Mouse (Mus musculus) adrenal gland (tissue): ENCODE measurements at regions not wholly inside any gene's neighbourhood (a gene's known extent, or its start where the extent isn't known, plus 50 kb on each side); places are given as distances from the start of the nearest gene placed in this dataset.
"Not testable (repeated sequence)": the region's sequence is repeated elsewhere in the genome, so short reads cannot be mapped to it uniquely, and the experiment has no call there.

Source experiments
- intact Hi-C: fragments of 180-260 bp; cut with DNase I; formaldehyde crosslinking; loops from one replicate; pipeline ENCODE4 v1.15.1; 2025

DNA sequence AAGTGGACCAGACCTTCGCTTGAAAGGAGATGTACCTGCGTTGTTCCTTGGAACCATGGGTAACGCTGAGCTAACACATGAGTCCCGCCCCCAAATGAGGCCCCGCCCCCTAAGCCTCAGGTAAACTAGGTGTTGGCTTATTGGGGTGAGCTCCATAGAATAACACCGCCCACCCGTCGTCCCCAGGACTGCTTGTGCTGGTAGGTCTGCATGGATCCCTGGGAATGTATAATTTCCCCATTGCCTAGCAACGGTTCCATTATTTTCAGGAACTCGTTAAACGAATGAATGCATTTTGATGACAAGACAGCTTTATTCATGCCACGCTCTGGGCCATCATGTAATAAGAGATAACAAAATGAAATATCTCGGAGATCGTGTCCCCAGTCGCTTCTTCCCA, 161.0 kb upstream of the Trpc7 start:
- intact Hi-C loops: no loop called here

DNA sequence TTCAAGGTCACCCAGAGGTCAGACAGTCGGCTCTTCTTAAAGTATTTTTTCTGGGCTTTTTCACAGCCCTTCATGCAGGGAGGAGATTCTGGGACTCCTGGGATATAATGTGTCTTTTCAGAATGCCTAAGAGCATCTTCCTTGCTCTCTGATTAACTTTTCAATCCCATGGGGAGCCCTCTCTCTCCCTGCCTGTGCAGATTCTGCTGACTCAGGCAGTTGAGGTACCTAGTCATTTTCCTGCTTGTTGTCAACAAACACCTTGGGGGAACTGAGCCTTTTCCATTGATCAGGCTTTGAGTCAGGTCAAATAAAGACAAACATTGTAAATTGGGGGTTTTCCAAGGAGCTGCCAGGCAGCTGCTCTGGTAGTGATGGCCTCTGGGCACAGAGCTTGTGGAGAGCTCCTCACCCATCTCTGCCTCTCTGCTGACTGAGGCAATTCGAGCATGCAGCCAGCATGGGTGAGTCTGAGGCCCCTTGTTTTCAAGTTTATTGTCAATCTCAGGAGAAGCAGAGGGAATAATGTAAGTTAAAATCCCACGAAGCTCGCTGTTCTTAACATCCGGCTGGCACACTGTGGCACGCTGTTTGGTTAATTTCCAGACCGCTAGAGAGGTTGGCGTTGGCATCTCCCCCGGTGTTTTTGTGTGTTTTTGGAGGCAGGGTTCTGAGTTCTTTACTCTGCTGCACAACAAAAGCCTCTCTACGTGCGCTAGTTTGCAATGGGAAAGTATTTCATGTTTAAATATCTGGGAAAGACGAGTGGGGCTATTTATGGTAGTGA, 159.8 kb upstream of the Trpc7 start:
- intact Hi-C loops: no loop called here

DNA sequence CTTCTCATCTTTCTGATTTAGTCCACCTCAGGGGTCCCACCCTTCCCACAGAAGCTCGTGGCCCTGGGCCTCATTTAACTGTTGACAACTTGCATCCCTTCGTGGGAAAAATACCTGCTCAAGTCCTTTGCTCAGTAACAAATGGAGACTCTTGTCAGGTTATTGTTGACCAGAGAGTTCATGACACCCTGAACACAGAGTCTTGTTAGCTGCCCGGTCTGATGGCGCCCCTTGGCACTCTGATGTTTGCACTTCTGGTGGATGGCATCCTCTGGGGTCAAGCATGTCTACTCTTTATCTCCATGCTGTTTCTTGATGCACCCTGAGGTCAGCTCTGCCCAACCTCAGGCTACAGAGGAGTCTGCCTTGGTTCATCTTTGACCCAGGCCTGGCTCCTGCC, 157.6 kb upstream of the Trpc7 start:
- intact Hi-C loops: no loop called here

DNA sequence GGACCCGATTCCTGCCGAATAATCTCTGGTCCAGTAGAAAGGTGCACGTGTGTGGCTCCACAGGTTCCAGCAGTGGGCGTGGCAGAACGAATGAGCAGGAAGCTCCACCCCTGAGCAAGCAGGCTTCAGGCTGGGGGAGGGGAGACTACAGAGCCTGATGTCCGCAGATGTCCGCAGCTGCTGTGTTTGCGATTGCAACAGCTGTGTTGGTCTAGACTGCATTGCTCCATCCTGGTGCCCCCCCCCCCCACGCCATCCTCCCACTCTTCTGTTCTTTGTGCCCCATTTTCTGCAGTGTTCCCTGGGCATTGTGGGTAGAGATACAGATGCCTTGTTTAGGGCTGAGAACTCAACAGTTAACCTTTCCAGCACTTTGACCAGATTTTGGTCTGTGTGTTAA, 150.3 kb upstream of the Trpc7 start:
- intact Hi-C loops: not testable (repeated sequence)

DNA sequence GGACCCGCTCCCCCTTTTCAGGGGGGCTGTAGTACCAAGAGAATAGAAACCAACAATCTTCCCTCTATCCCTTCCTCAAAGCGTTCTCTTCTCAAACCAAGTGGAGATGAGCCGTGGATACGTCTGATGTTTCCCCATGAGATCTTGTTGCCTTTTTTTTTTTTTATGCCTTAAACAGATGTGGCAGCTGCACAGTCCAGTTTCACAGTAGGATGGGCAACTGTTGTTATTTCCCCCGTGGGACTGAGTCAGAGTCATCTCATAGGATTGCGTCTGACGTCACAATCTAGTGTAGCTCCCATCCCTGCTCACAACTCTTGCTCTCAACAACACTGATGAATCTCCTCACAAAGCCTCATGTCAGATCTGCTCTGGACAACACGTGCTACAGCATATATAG, 148.7 kb upstream of the Trpc7 start:
- intact Hi-C loops: no loop called here

DNA sequence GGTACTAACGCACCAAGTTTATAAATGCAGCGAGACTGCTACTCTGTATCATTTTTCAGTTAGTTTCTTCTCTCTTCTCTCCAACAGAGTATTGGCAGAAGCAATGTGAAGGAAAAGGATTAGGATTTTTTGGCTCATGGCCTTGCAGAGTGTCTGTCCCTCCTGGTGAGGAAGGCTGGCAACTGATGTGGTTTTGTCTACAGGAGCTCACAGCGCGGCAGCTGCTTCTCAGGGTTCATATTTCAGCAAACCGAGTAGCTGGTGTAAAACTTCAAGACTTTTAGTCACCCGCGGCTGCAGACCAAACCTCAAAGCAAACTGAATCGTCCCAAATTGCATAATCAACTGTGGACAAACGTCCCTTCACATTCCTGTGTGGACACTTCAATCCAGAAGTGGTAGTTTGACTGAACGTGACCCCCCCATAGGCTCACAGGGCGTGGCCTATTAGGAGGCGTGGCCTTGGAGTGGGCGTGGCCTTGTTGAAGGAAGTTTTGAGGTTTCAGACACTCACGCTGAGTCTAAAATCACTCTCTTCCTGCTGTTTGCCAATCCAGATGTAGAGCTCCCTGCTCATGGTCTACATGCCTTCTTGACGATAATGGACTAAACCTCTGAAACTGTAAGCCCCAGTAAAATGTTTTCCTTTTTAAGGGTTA, 147.7 kb upstream of the Trpc7 start:
- intact Hi-C loops: no loop called here

DNA sequence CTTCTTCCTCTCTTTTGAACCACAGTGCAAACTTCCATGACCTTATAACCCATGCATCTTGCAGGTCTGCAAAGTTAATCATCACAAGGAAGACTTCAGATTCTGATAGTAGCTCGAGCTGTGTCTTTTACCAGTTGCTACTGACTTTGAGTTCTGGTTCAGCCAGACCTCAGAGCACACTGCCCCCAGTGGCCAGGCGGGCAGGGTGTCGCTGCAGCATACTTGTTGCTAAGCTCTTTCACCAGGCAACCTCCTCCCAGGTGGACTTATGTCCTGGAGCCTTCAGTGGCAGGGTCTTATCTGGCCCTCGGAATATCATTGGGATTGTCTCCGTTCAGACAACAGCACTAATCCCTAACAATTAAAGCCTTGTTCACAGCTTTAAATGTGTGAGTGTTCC, 146.7 kb upstream of the Trpc7 start:
- intact Hi-C loops: no loop called here

DNA sequence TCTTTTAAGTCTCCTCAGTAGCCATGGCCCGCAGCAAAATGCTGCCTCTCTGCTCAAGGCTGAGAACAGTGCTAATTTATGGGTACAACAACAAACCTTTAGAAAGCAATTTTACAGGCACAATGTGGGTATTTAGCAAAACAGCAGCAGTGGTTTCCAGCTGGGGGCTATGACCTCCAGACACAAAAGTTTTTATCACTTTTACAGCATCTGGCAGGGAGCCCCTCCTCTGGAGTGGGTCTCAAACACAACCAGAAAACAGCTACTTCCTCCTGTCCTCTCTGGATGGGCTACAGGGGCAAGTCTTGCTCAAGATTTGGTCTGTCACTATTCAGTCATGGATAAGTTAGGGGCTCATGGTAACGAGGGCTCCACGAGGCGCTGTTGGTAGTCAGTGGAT, 137.1 kb upstream of the Trpc7 start:
- intact Hi-C loops: no loop called here

DNA sequence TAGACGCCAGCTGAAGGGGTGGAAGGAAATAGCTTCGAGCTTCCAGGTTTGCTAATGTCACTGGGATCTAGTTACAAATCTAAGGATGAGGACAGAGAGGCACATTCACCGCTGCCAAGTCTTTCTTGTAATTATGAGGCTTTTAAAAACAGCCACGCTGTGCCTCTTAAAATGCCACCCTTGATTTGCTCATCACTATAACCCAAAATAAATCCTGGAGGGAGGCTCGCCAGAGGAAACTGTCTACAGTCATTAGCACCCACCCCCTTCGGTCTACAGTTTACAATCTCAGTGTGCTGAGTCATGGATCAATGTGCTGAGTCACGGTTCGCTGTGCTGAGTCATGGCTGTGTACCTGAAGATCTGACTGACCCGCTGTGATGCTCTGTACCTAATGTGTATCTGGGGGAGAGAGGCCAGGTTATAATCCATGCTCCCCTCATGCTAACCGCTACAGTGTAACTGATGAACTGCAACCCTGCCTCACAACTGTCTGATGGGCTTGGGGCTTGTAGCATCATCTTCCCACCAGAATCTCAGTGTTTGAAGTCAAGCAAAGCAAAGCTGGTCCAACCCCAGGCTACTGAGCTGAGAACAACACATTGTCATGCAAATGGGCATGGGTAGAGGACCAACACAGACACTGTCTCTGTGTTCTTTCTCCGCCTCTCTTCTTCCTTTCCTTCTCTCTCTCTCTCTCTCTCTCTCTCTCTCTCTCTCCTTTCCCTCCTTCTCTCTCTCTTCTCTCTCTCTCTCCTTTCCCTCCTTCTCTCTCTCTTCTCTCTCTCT, 122.0 kb upstream of the Trpc7 start:
- intact Hi-C loops: no loop called here

DNA sequence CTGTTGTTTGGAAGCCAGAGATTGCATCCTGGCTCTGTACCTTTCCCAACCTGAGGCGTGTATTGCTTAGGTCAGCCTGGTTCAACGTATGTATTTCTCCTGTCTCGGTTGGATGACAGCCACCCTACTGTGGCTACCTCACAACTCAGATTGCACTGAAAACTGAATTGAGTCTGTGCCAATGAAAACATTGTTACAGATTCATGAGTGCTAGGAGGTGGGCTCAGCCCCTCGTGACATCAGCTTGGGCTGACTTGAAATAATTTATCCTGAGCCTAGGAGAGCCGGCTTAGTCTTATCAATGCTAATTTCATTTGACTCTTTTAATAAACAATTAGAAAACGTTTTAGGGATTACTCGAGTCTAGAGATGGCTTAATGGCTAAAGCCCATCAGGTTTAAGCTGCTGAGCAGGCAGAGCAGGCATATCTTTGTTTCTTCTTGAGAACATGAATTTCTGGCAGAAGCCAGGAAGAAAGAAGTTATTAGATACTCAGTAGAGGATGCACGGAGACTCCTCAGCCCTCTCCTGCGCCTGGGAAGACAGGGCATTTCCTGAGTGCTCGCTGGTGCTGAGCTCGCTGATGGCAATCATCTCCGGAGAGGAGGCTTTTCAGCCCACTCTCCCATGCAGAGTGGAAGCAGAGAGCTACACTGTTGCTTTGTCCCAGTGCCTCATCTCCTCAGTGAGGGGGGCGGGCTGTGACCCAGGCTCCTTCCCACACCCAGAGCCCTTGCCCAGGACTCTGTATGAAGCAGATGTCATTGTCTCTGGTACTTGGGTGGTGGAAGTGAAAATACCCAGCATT, 120.9 kb upstream of the Trpc7 start:
- intact Hi-C loops: no loop called here

DNA sequence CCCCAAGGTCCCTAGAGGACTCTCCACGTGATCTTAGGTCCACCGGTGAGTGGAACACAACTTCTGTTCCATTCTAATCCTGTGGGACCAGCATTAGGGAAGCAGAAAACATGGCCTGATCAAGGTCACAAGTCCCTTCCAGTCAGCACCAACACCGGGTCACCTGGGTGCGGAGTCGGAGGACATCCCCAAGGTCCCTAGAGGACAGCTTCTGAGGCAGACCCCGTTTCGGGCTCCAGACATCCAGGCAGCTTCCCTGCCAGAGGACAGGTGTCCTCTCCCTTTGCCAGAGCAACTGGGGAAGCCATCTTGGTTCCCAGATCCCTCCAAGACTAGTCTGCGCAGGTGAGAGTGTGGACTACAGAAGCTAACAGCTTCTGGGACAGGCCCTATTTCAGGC, 111.4 kb upstream of the Trpc7 start:
- intact Hi-C loops: not testable (repeated sequence)

DNA sequence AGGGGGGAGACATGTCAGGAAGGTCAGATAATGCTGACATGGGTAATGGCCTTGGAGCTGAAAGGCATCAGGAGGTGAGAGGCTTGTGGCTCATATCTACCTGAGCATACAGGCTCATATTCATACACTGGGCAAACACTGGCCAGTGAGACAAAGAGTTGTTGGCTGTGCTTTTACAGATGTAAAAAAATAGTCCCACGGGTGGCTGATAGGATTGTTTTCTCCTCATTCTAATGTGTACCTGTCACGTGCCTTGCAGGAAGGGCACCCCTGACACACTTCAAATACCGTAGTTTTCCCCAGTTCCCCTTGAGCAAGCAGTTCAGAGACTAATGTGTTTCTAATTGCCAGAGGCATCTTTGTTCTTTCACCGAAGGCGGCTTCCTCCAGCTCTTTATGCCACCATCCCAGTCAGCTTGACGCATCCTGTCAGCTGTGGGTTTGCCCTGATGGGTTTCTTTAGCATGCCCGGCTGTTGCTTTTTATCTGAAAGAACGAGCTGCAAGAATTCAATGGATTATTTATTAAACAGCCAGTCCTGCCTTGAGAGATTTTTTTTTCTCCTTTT, 107.9 kb upstream of the Trpc7 start:
- intact Hi-C loops: no loop called here

DNA sequence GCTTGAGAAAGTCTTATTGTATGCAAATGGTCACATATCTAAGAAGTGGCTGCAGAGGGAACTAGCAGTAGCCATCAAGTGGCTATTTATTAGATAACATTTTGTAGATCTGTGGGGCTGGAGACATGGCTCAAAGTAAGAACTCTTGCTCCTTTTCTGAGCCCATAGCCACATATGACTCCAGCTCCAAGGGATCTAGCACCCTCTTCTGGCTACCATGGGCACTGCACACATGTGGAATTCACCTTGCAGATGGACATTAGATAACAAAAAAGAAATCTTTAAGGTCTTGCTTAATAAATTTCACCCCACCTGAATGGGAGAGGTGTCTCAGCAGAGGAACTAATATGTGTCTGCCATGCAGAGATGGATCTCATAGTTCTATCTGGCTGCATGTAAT, 96.2 kb upstream of the Trpc7 start:
- intact Hi-C loops: no loop called here

DNA sequence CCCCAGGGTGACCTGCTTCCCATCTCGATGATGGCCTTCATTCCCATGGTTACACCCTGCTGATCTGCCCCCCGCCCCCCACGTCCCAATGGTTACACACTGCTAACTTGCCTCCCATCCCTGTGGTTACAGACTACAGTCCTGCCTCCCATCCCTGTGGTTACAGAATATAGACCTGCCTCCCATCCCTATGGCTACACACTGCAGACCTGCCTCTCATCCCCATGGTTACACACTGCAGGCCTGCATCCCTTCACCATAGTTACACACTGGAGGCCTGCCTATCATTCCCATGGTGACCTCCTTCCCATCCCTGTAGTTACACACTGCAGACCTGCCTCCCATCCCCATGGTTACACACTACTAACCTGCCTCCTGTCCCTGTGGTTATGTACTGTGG, 78.3 kb upstream of the Trpc7 start:
- intact Hi-C loops: no loop called here

DNA sequence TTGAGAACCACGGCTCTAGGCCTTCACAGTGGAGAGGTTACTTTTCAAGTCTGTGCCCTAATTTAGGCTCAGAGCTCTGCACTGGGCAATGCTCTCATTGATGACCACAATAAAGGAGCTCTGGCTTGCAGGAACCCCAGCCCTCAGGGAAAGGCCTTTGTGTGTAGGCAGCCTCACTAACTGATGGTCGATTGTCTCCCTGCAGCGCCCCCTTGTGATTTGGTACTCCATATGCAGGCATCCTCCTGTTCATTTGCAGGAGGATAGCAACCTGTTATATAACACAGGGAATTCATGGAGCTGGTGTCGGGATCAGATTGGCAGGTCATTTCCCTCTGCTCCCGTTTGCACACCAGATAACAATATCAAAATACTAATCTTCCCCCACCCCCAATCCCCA, 59.6 kb upstream of the Trpc7 start:
- intact Hi-C loops: no loop called here

DNA sequence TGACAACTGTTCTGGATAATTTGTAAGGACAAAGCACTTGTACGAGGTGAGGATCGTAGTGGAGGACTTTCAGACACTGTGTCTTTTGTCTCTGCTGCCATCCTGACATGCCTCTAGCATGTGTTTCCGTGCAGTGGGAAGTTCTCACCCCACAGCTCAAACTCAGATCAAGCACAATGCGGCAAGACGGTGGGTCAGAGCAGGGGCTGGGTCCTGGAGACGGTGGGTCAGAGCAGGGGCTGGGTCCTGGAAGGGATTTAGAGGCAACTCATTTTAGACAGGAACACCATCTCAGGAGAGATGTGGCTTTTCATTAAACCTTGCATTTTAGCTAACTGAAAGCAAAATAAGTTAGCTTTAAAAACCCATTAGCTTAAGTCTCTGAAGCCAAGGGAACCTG, 52.3 kb upstream of the Trpc7 start:
- intact Hi-C loops: no loop called here

DNA sequence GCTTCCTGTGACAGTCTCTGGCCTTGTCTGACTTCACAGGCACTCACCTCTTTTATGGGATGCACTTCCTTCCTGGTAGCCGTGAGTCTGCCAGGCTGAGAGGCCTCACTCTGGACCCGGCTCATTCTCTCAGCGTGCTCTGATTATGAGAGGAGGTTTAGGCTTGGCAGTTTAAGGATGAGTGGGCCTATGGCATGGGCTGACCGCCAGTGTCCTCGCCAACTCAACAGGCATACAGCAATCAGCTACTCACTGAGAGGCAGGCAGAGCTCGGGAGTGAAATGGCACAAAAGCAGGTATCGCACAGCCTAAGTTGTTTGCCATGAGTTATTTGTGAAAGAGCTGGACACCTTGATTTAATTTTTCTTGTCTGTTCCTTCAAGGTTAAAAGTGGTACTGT, 51.5 kb upstream of the Trpc7 start:
- intact Hi-C loops: no loop called here
